Mouse (Mus musculus): ENCODE results near the gene Stac2. TPM values are rescaled to one million over a fixed set of nuclear protein-coding genes. Genes with fewer than 3 reads are reported as not detected.

Gene Stac2
- 0.16 TPM for polyA plus RNA-seq (2017; shearing (Covaris generic))

DNA sequence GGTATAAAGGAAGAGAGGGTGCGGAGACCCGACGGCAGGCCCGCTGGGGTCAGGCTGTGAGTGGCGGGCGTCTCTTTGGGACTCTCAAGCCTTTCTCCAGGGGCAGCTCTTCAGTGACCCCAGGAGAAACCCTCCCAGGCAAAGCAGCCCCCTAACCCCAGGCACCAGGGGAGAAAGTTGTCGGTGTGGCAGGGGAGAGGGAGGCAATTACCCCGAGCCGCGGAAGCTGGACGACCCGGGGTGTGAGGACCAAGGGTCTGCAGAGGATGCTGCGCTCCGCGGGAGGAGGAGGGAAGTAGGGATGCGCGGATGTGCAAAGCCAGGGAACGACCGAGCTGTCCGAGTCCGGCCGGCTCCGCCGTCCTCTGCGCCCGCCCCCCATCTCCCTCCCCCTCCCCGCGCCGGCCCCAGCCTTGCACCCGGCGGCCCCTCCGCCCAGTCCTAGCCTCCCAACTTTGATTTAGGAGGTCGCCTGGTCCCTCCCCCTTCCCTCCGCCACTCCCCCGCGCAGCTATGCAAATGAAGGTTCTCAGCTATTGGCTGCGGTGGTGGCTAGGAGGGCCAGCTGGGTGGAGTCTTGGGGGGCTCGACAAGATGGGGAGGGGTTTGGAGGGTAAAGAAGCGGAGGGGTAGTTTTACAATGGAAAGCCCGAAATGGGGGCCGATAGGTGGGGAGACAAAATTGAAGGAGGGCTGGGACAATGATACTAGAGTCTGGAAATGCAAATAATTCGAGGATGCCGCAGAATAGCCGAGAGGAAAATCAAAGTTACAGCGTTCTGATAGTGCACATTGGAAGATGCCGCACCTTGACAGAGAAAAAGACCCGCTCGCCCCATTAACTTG, at the start of gene Stac2:
Stac2 (minus strand) TSS at position 474 of the 846 bp plus-strand sequence.

DNA sequence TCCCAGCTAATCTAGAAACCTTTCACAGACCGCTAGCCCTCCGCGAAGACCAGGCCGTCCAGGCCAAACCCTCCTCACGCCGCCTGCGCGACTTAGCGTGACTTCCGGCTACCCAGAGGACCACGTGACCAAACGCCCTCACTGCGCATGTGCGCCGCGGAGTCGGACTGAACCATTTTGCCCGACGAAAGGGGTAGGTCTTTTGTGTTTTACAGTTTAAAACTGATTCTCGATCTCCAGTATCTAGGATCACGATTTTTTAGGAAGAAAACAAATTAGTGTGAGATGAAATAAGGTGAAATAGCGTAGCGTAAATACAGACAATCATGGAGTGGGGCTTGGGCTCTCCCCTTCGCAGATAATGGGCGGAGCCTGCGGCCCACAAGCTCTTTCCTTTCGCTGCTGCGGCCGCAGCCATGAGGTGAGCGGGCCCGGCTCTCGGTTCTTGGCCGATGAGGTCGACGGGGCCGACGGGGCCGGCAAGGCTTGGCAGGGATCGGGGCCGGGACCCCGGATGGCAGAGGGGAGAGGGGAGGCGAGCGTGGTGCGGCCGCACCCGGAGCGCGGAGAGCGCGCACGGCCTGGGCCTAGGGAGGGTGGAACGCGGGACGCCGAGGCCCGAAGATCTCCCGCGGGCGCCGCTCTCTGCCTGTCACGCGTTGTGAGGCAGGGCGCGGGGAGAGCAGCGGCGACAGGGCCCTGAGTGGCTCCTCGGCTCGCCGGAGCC, 26.5 kb downstream of the Stac2 start, which contains the start of gene Rpl19:
Rpl19 (plus strand) TSS at position 141 of the 727 bp plus-strand sequence.

DNA sequence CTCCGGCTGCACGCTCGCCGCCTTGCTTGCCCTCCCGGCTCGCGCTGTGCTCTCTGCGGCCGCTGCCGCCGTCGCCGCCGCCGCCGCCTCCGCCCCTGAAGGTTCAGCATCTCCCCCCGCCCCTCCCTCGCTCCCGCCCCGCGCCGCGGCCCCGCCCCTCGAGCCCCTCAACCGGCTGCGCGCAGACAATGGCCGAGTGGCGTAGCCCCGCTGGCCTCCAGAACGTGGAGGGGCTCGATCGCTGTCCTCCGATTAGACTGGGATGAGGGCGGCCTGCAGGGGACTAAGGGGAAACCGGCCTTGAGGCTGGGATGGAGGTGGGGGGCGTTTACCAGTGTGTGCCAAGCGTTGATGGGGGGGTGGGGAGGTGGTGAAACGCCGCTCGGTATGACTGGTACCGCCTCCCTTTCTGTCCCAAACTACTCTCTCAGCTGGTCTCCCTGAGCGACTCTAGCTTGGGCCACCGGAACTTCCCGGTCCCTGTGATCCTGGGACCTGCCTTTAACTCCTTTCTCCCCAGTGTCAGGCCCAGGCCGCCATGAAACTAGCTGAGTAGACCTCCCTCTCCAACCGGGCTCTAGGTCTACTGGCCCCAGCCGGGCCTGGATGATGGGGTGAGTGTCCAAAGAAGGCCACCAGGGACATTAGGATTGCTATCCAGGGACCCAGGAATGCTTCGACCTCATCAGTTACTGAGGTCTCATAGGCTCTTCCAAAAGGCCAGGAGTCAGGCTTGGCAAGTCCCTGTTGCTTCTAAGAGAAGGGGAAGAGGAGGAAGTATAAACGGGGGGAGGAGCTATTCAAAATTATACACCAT, 30.5 kb downstream of the Stac2 start, which contains the start of gene Cacnb1:
Cacnb1 (minus strand) TSS at position 480 of the 817 bp plus-strand sequence.

DNA sequence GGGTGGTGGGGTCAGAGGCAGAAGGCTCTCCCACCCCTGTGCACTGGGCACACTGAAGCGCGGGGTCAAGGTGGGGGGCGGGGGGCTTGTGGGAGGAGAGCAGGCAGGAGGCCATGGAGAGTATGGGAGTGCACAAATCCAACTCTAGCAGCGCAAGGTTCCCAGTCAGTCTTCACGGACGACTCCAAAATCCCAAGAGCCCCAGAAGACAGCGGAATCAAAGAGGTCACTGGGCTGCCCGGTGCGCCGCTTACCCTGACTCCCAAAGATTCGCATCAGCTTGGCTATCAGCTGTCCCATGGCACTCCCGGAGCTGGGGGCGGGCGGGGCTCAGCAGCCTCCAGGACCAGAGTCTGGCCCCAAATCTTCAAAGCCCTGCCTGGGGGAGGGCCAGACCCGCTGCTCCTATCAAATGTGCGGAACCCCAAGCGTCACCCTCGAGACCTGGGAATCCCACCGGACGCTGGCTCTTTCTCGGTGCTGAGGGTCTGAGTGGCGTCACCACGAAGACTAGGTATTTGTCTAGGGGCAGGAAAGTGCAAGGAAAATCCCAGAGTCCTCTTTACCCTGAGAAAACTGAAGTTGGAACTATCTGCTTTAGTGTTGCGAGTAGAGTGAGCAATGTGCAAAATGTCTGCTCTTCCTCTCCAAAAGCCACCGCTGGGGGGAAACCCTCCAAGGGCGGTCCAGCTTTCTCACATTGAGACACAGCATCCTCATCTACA, 57.5 kb downstream of the Stac2 start, which contains the start of gene Arl5c:
Arl5c (minus strand) TSS at position 618 of the 725 bp plus-strand sequence.

Other genes starting within 250 kb of the Stac2 start
- 1.3 TPM for gene B230217C12Rik, start 212.7 kb downstream of the Stac2 start, polyA plus RNA-seq (2017; shearing (Covaris generic))
- gene Fbxo47, start 169.3 kb downstream of the Stac2 start, polyA plus RNA-seq (2017; shearing (Covaris generic)), result 0.59 TPM
- 2.2 TPM for gene Plxdc1, start 67.0 kb downstream of the Stac2 start, polyA plus RNA-seq (2017; shearing (Covaris generic))
- gene Arl5c, start 57.3 kb downstream of the Stac2 start, polyA plus RNA-seq (2017; shearing (Covaris generic)), result 116 TPM
- gene Cacnb1, start 30.4 kb downstream of the Stac2 start, polyA plus RNA-seq (2017; shearing (Covaris generic)), result 14.7 TPM
- 1,592 TPM for gene Rpl19, start 26.8 kb downstream of the Stac2 start, polyA plus RNA-seq (2017; shearing (Covaris generic))
- gene Fbxl20, start 96.9 kb upstream of the Stac2 start, polyA plus RNA-seq (2017; shearing (Covaris generic)), result 28.8 TPM
- gene Med1, start 139.8 kb upstream of the Stac2 start, polyA plus RNA-seq (2017; shearing (Covaris generic)), result 66.4 TPM
- 16.3 TPM for gene Cdk12, start 149.6 kb upstream of the Stac2 start, polyA plus RNA-seq (2017; shearing (Covaris generic))

All from effector memory CD4-positive, alpha-beta T cell, adult 7 months (primary cell).